Mouse (Mus musculus) adrenal gland, postnatal 10 days (tissue): ENCODE results near the gene Spata31d1d. TPM values are rescaled to one million over a fixed set of nuclear protein-coding genes. Genes with fewer than 3 reads are reported as not detected.
A peak's percentile ranks its signal among the peaks of the same experiment; 100 is the strongest.
"Not testable (repeated sequence)": the region's sequence is repeated elsewhere in the genome, so short reads cannot be mapped to it uniquely, and the experiment has no call there.

Experiments
- DNase-seq: peaks from one replicate; pipeline ENCODE4 v3.0.0; 2021; ENCODE audit warnings: mixed read lengths
- total RNA-seq, 2 experiments: library from RNA; stranded (reverse); gene quantifications; 2 replicates each; pipeline ENCODE4 v1.2.3; 2021

Gene Spata31d1d
- total RNA-seq, 2 experiments from 2014 or later, result not detected

GRCm38 (mm10) chr13:59728378-59729093, 3.0 kb downstream of the Spata31d1d start:
- DNase-seq, result peak; percentile 88

- peak; percentile 20 for DNase-seq
These were observed 5.2 kb downstream of the Spata31d1d start for GRCm38 (mm10) chr13:59726139-59726867.

- not testable (repeated sequence) for DNase-seq
These were observed 9.5 kb downstream of the Spata31d1d start for GRCm38 (mm10) chr13:59722089-59722488.

- no peak for DNase-seq
These were observed 12.1 kb downstream of the Spata31d1d start for GRCm38 (mm10) chr13:59719475-59719874.

- peak; percentile 18 for DNase-seq
These were observed 12.6 kb downstream of the Spata31d1d start for GRCm38 (mm10) chr13:59718857-59719440.

- DNase-seq, result no peak
These were observed 17.8 kb downstream of the Spata31d1d start for GRCm38 (mm10) chr13:59713710-59714109.

GRCm38 (mm10) chr13:59711984-59712383, 19.6 kb downstream of the Spata31d1d start, which contains the start of gene Spata31d1b:
Gene Spata31d1b (plus strand): TSS chr13:59712284.
- not testable (repeated sequence) for DNase-seq

- DNase-seq, result no peak
These were observed 21.3 kb downstream of the Spata31d1d start, which contains the start of gene Spata31d1a for GRCm38 (mm10) chr13:59710230-59710629. Gene Spata31d1a (minus strand): TSS chr13:59710330.

- DNase-seq, result no peak
These were observed 27.0 kb downstream of the Spata31d1d start for GRCm38 (mm10) chr13:59704562-59704961.

GRCm38 (mm10) chr13:59703514-59703913, 28.0 kb downstream of the Spata31d1d start:
- DNase-seq, result no peak

GRCm38 (mm10) chr13:59700137-59700536, 31.4 kb downstream of the Spata31d1d start:
- DNase-seq, result not testable (repeated sequence)

GRCm38 (mm10) chr13:59699131-59699530, 32.4 kb downstream of the Spata31d1d start:
- no peak for DNase-seq

- no peak for DNase-seq
These were observed 35.8 kb downstream of the Spata31d1d start for GRCm38 (mm10) chr13:59695781-59696180.

GRCm38 (mm10) chr13:59694008-59694407, 37.5 kb downstream of the Spata31d1d start, which contains the start of gene 4921517D22Rik:
Gene 4921517D22Rik (minus strand): TSS chr13:59694108.
- DNase-seq, result no peak

GRCm38 (mm10) chr13:59691478-59691877, 40.1 kb downstream of the Spata31d1d start:
- no peak for DNase-seq

GRCm38 (mm10) chr13:59690576-59690975, 41.0 kb downstream of the Spata31d1d start:
- no peak for DNase-seq

- DNase-seq, result no peak
These were observed 41.7 kb downstream of the Spata31d1d start for GRCm38 (mm10) chr13:59689843-59690242.

- no peak for DNase-seq
These were observed 42.2 kb downstream of the Spata31d1d start for GRCm38 (mm10) chr13:59689313-59689712.

GRCm38 (mm10) chr13:59688338-59688770, 43.2 kb downstream of the Spata31d1d start:
- DNase-seq, result no peak

GRCm38 (mm10) chr13:59685236-59685635, 46.3 kb downstream of the Spata31d1d start:
- DNase-seq, result no peak

- DNase-seq, result no peak
These were observed 48.9 kb downstream of the Spata31d1d start for GRCm38 (mm10) chr13:59682629-59683028.

GRCm38 (mm10) chr13:59679908-59680307, 51.6 kb downstream of the Spata31d1d start:
- no peak for DNase-seq

GRCm38 (mm10) chr13:59679306-59679705, 52.2 kb downstream of the Spata31d1d start:
- DNase-seq, result no peak
